Mouse (Mus musculus) cortical plate, adult 2 months (tissue): ENCODE measurements around the gene Col28a1. TPM values are rescaled to one million over a fixed set of nuclear protein-coding genes. Genes with fewer than 3 reads are reported as not detected.

ENCODE experiments used
- H3K27ac ChIP-seq: fragments of 200-500 bp; 2 replicates; pipeline ENCODE4 v1.5.1; 2012; ENCODE audit warnings: low read length, control low read depth, inconsistent platforms; ENCODE audit not compliant: insufficient read depth
- H3K4me1 ChIP-seq: fragments of 200-500 bp; 2 replicates; pipeline ENCODE4 v1.6.1; 2011; ENCODE audit warnings: low read length; ENCODE audit not compliant: control insufficient read depth, insufficient read depth
- H3K4me3 ChIP-seq: fragments of 200-500 bp; 2 replicates; pipeline ENCODE4 v1.5.1; 2011; ENCODE audit warnings: mild to moderate bottlenecking, low read length, control low read depth; ENCODE audit not compliant: insufficient read depth
- CTCF ChIP-seq: fragments of 200-500 bp; IDR thresholded peaks from 2 replicates; pipeline ENCODE4 v1.5.1; 2011; ENCODE audit warnings: mild to moderate bottlenecking, control low read depth, low read length; ENCODE audit not compliant: insufficient read depth; ENCODE audit errors: extremely low read depth
- POLR2A ChIP-seq: fragments of 200-500 bp; IDR thresholded peaks from 2 replicates; pipeline ENCODE4 v1.6.1; 2011; ENCODE audit warnings: mild to moderate bottlenecking, low read length, control low read depth; ENCODE audit not compliant: insufficient read depth; ENCODE audit errors: extremely low read depth
- polyA plus RNA-seq: library from polyadenylated mRNA; depleted of rRNA; stranded (reverse); fragments of >200 nt; gene quantifications from 2 replicates; pipeline ENCODE4 v1.2.3, GENCODE M21; 2012

The Col28a1 gene
- polyA plus RNA-seq, 1 experiment = 0.77 TPM

DNA sequence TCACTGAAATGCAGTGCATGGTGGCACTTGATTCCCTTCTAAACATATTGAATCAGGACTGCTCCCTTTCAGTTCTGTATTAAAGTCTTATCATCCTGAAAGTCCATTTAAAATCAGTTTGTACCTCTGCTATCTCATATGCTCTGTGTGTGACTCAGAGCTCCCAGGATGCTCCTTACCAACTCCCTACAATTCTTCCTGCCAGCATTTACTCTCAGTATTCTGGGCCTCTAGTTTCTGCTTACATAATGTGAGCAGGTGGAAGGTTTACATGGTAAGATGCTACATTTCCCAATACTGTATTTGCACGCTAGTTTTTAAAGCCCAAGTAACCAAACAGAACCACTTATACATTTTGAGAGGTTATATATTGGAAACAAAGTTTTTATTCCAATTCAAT, 64.3 kb downstream of the Col28a1 start:
- Histone ChIP-seq H3K27ac (no peak overlapping the region), H3K4me1 (no peaks in the 10 kb centered on the region), H3K4me3 (no peak overlapping the region)
- no peak for TF ChIP-seq CTCF
- TF ChIP-seq POLR2A = no peak

DNA sequence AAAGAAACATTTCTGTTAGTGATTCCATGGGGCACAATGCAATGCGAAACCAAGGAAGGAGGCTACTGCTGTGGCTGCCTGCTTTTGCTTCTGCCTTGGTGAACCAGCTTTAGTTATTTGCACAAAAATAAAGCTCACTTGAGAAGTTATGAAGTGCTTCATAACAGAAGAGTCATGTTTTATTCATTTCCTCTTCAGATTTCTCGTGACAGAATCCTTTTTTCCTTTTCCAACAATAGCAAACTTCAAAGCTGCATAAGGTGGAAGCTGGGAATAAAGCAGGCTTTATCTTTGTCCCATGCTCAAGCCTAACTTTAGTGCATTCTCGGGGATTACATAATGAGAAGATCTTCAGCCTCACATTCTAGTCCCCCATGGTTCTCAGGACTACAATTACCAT, 65.9 kb downstream of the Col28a1 start:
- Histone ChIP-seq H3K4me3 (no peak overlapping the region), H3K27ac (peak overlapping the region; percentile 59; the same call in 1 of the 2 replicates), H3K4me1 (no peaks in the 10 kb centered on the region)
- TF ChIP-seq POLR2A (no peak), CTCF (no peak)

DNA sequence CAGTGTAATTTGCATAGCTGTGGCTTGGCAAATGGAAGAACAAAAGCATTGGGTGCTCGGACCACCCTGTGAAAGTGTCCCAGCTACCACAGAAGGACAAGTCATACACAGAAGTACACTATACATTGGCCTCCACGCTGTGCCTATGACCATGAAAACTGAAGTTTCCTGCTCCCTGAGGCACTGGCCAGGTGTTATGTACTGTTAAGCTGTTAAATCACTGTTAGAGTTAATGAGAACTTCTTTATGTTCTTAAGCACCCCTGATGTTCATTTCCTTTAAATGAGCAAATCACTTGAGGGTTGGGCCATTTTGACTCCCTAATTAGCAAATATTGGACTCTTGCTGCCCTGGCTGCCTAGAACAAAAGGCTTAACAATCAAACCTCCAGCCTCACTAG, 73.3 kb downstream of the Col28a1 start:
- TF ChIP-seq POLR2A (no peak), CTCF (no peak)
- no peak overlapping the region for H3K4me3 ChIP-seq
- H3K27ac ChIP-seq = no peak overlapping the region
- H3K4me1 ChIP-seq = no peaks in the 10 kb centered on the region

DNA sequence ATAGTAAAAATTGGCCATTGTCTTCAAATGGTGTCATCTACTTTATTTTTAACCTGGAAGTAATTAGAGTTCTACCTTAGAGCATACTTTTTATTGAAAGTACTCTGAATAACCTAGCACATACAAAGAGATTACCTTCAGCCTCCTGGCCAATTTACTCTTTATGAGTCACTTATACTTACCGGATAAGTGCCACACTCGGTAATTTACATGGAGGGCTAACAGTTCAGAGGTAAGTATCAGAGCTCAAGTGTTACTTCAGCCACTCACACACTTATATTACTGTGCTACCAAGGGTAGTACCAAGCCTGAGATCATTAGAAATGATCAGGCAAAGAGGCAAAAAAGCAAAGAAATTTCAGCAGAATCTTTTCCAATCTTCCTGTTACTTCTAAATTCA, 73.8 kb downstream of the Col28a1 start:
- Histone ChIP-seq H3K4me1 (no peaks in the 10 kb centered on the region), H3K27ac (no peak overlapping the region), H3K4me3 (no peak overlapping the region)
- TF ChIP-seq CTCF (no peak), POLR2A (no peak)

DNA sequence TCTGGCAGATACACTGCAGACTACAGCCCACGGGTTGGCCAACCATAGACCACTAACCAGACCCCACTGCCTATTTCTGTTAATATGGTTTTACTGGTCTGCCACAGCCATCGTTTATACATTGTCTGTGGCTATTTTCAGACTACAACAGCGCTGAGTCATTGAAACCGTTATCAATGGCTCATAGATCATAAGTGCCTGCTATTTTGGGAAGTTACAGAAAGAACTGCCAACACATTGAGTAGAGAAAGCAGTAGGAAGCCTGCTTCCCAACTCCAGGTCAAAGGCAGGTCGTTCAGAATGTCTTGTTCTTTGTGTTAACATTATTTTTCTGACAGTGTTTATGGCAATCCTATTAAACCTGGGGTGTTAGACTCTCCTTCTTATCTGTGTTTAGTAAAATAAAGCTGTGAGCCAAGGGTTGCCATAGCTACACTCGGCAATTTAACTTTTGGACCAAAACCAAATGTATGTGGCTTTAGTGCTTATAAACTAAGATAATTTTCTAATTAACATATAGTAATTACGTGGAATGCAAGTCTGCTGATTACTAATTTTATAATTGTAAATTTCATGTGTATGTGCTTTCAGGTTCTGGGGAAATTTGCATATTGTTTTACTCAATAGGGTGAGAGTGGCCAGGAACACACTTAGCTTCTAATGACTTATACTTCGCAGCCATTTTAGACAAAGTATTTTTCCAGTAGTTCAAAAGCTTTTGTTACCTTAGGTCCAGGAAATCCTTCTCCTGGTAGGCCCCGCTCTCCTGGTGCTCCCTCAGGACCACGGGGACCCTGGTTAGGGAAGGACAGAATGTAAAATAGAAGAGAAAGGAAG, 86.3 kb downstream of the Col28a1 start:
- Histone ChIP-seq H3K27ac (no peak overlapping the region), H3K4me1 (no peaks in the 10 kb centered on the region), H3K4me3 (no peak overlapping the region)
- no peak for TF ChIP-seq POLR2A
- no peak for TF ChIP-seq CTCF

DNA sequence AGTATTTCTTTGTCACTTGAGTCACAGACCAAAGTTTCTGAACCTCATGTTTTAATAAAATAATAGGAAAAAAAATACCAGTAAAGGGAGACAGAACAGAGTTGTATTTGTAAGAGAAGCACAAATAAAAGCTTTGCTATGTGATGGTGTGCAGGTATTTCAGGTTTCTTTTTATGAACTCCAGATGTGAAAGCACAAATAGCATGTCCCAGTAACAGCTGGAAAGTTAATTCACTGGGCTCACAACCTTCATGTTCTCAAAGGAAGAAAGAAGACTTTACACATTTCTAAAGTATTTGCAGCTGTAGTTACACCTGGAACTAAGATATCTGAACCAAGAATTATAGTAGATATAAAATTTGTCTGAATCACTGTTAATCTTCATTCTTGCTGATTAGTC, 91.2 kb downstream of the Col28a1 start:
- H3K4me1 ChIP-seq = no peaks in the 10 kb centered on the region
- TF ChIP-seq CTCF (no peak), POLR2A (no peak)
- no peak overlapping the region for H3K27ac ChIP-seq
- no peak overlapping the region for H3K4me3 ChIP-seq

DNA sequence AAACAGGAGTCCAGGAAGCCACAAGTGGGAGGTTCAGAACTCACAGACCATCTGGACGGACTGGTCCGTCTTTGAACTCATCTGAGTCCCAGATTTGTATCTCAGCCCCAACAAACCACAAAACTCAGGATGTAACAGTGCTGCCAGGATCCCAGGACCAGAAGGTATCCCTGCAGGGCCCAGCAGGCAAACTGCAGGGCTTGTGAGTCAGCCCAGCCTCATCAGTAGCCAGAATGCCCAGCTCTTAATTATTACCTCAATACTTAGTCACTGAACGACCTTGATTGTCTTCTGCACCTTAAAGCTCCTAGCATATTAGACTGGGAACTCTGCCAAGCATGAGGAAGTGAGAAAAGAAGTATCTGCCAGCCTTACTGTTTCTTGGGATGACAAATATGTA, 96.6 kb downstream of the Col28a1 start:
- Histone ChIP-seq H3K4me3 (no peak overlapping the region), H3K4me1 (no peaks in the 10 kb centered on the region), H3K27ac (no peak overlapping the region)
- TF ChIP-seq POLR2A = no peak
- TF ChIP-seq CTCF = no peak

DNA sequence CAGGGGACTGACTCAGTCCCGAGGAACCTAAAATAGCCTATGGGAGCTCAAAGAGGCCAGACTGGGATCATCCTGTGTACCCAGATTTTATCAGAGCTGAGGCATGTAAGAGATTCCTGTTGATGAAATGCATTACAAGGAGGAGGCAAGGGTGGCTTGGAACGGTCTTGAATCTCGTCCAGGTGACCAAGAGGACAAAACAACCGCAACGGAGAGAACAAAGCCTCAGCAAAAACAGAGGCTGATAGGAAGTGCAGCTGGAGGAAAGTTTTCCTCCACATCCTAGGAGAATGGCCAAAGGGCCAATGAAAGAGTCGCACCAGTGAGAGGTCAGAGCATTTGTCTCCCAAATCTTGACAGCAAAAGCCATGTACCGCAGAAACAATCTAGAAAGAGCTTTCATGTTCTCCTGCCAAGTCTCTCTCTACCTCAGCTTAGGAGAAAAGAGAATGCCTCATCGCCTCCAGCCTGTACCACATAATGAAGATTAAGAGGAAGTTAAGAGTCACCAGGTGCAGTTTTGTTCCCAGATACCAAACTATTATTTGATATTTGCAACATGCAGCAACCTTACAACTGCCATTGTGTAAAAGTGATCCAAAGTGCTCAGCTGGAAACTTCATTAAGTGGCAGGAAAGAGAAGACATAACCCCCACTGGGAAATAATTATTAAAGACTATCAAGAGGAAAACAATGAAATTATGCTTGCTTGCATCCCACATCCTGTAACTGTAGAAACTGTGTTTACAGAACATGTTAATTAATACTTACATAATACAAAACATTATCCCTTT, 98.1 kb downstream of the Col28a1 start:
- H3K4me3 ChIP-seq = no peak overlapping the region
- no peak for TF ChIP-seq POLR2A
- no peak for TF ChIP-seq CTCF
- H3K4me1 ChIP-seq = no peaks in the 10 kb centered on the region
- no peak overlapping the region for H3K27ac ChIP-seq

DNA sequence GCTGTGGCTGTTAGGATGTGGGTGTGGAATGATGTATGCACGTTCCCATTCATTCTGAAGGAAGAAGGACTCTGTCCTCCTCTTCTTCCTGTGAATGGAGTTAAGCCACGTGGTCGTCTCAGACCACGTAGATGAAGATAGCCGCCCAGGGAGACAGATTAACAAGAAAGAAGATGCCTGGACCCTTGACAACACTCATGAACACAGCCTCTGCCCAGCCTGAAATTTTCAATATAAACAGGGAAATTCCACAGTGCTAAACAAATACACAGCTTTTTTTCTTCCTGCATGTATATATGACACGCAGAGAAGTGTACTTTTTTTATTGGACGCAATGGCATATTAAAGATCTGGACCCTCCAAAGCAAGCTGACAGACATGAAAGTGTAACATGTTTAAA, 98.9 kb downstream of the Col28a1 start:
- H3K4me3 ChIP-seq = no peak overlapping the region
- H3K27ac ChIP-seq = no peak overlapping the region
- TF ChIP-seq POLR2A = no peak
- TF ChIP-seq CTCF = no peak
- no peaks in the 10 kb centered on the region for H3K4me1 ChIP-seq

DNA sequence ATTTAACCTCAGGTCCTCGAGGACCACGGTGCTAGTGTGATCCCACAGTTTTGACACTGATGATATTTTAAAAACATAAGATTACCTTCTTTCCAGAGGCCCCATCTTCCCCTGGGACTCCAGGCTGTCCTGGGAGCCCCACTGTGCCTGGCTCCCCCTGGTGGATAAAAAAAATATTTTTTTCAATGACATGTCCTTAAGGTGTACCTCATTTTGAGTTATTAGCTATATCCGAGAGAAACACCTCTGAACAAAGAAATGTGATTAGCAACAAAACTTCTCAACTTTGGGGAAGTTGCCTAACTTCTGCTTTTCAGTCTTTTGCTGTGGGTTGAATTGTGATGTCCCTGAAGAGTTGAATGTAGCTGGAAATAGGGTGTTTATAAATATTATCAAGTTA, 105.6 kb downstream of the Col28a1 start:
- no peak overlapping the region for H3K4me3 ChIP-seq
- TF ChIP-seq POLR2A (no peak), CTCF (peak; percentile 34)
- H3K27ac ChIP-seq = no peak overlapping the region
- H3K4me1 ChIP-seq = no peaks in the 10 kb centered on the region
